Mouse (Mus musculus): ENCODE data around the gene Kl. TPM values are rescaled to one million over a fixed set of nuclear protein-coding genes. Genes with fewer than 3 reads are reported as not detected.

The Kl gene
- polyA plus RNA-seq (2012; rRNA removed) = 0.22 and 0.41 TPM in 2 replicates

DNA sequence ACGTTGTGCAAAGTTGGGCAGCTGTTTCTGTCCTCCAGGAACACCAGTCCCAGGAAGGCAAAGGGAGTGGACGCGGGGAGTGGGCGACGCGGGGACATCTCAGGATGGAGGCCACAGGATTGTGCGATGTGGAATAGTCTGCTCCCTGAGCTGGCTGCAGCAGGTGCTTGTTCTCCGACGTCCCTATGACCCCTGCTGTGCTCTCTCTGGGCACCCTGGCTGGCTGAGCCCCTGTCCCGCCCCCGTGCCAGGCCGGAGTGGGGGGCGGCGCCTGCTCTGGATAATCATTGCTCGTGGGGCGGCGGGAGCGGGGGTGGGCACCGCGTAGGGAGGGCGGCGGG is at the start of gene Kl:
TSS of gene Kl (plus strand) at position 280 of the 341 bp plus-strand sequence.
- Histone ChIP-seq H3K4me3 (replicated peaks; ENCODE audit: extremely low read depth, low read depth, low read length) (peak within 1 kb of the TSS; percentile 47), H3K4me1 (ENCODE audit: control insufficient read depth, insufficient read depth, low read length) (no peaks in the 10 kb centered on the region)
- TF ChIP-seq POLR2A (IDR thresholded peaks at IDR 0.05; ENCODE audit: borderline replicate concordance, extremely low read depth, low read depth, low read length) (no peak), CTCF (IDR thresholded peaks at IDR 0.05; ENCODE audit: insufficient read depth, low read length) (no peak)
- 5% methylated on average over 19 of the region's 22 CpGs for WGBS
- DNase-seq = no peak

DNA sequence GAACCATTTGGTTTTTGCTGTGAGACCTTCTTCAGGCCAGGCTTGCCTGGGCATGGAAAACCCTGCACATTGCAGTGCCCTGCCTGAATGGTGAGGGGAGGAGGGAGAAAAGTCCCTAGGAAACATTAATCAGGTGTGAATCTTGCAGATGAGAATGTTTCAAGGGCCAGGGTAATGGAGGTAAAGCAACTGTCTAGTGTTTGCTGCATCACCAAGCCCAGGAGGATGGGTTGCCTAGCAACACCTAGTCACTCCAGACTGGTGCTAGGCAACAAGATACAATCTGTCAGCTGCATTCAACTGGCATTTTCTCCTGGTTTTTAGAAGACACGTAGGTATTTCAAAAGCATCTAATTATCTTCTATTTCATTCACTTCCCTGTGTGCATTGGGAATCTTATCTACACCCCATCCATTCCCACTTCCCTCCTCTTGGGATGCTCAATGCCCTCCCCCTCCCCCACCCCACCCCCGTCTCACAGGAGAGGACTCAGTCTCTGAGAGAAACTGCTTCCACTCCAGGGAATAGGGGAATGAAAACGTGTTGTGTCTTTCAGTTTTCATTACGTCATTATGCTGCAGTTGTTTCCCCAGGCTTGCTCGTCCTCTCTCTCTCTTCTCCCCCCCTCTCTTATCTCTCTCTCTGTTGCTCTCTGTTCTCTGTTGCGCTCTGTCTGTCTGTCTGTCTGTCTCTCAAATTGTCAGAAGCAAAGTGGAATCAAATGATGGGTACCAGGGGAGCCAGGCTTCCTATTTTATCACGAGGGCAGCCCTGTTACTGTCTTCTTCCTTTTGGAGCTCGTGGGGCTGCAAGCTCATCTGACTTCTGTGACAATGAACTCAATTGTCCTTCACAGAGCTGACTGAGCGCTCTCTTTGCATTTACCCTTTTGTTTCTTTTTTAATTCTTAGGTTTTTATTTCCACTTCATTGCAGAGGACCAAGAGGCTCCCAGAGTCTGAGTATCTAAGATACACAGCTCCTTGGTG is 46.1 kb upstream of the Kl start:
- TF ChIP-seq CTCF (IDR thresholded peaks at IDR 0.05; ENCODE audit: insufficient read depth, low read length) = no peak
- TF ChIP-seq POLR2A (IDR thresholded peaks at IDR 0.05; ENCODE audit: borderline replicate concordance, extremely low read depth, low read depth, low read length) = no peak
- H3K4me1 ChIP-seq (ENCODE audit: control insufficient read depth, insufficient read depth, low read length) = no peaks in the 10 kb centered on the region
- WGBS = 38% methylated on average over 9 of the region's 9 CpGs
- H3K4me3 ChIP-seq (replicated peaks; ENCODE audit: extremely low read depth, low read depth, low read length) = no peak overlapping the region
- DNase-seq = no peak

DNA sequence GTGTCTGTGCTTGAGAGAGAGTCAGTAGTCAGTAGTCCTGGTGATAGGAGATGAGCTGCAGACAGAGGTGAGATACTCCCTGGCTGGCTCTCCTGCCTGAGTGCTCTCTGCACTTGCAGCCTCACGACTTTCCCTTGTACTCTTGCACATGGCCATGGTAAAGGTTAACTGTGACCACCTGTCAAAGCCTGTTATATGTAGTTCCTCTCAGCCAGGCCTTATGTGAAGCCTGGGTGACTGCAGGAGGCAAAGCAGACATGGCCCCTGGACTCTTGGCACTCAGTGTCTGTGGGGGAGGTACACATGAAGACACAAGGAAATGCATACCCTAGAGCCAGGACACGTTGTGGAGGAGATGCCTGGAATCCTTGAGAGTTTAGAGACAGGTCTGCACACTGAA is 40.3 kb upstream of the Kl start:
- no peak for DNase-seq
- H3K4me3 ChIP-seq (replicated peaks; ENCODE audit: extremely low read depth, low read depth, low read length) = no peak overlapping the region
- H3K4me1 ChIP-seq (ENCODE audit: control insufficient read depth, insufficient read depth, low read length) = 0 out of 2 replicates have a peak, but pooled peaks cover 2% of the 10 kb centered on the region
- WGBS = 28% methylated on average over 2 of the region's 2 CpGs
- TF ChIP-seq CTCF (IDR thresholded peaks at IDR 0.05; ENCODE audit: insufficient read depth, low read length) (no peak), POLR2A (IDR thresholded peaks at IDR 0.05; ENCODE audit: borderline replicate concordance, extremely low read depth, low read depth, low read length) (no peak)

DNA sequence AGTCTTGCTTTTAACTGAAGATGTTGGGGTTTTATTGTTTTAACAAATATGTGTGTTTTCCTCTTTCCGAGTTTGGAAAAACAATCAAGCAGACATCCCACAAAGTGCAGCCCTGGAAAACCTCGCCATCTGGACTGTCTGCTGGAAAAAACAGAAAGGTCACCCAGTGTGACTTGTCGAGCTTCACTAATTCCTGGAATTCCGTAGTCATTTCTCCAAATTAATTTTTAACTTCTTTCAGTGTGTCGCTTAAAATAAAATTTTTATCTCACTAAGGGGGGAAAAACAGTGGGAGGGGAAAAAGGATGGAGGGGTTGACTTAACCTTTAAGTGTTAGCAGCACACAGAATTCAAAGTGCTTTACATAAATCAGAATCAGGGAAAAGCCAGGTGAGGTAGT is 39.8 kb upstream of the Kl start:
- no peak for DNase-seq
- Histone ChIP-seq H3K4me1 (ENCODE audit: control insufficient read depth, insufficient read depth, low read length) (0 out of 2 replicates have a peak, but pooled peaks cover 2% of the 10 kb centered on the region), H3K4me3 (replicated peaks; ENCODE audit: extremely low read depth, low read depth, low read length) (no peak overlapping the region)
- WGBS = 40% methylated on average over 5 of the region's 5 CpGs
- TF ChIP-seq CTCF (IDR thresholded peaks at IDR 0.05; ENCODE audit: insufficient read depth, low read length) (no peak), POLR2A (IDR thresholded peaks at IDR 0.05; ENCODE audit: borderline replicate concordance, extremely low read depth, low read depth, low read length) (no peak)

DNA sequence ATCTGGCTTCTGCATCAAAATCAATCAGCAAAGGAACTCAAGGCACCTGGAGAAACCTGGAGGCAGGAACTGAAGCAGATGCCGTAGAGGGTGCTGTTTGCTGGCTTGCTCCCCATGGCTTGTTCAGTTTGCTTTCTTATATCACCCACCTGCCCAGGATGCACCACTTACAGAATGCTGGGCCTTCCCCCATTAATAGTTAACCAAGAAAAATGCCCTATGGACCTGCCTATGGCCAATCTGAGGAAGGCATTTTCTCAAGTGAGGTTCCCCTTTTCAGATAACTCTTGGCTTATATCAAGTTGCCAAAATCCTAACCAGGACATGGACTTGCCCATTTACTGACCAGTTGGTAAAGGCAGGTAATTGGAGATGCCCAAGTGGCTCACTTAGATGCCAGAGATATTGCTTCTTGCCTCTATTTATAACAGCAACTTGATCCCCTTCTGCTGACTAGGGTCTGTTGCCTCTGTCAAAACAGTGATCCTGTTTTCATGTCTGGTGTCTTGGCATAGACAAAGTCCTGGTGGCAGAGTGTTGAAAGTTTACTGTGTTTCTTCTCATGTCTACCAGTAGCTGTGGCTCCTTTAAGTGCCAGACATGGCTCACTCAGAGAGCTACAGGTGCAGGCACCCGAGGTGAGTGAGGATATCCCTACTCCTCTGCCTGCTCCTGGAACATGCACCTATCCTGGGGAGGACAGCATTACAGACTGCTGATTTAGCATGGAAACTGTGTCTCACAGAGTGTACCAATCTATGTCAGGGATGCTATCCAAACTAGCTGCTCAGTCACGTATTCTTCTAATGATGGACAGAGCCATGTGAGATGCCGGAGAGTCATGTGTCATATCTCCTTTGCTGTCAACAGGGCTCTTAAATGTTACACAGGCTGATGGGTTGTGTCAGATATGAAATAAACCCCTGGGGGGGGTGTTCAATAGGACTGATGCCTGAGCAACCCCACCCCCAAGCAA is 37.0 kb upstream of the Kl start:
- DNase-seq = no peak

DNA sequence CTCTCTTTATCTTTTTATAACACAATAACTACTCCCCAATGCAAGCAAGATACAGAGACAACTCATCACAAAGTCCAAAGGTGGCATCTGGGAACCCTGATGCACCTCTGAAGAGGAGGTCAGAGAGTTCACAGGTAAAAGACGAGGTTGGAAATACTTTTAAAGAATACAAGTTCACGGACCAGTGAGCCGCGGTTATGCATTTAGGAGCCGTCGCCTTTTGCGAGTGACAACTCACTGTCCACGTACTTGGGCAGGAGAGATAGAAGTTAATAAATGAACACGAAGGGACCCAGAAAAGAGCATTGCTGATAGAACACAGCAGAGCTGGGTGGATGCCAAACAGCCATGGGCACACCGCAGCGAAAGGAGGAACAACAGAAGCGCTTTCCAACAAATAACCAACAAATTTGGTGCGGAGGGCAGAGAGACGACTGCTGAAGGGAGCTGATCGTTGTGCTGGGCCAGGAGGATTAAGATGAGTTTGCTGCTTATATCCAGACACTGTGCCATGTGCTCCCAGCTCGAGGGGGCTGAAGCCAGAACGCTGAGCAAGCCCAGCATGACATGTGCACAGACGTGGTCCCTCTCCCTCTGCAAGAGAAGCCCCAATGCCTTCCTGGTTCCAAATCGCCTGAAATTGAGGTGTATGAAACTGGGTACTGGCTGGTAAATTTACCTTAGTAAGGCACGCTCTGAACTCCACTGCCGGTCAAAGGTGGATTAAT is 35.1 kb upstream of the Kl start:
- H3K4me3 ChIP-seq (replicated peaks; ENCODE audit: extremely low read depth, low read depth, low read length) = no peak overlapping the region

More for the DNA sequence above, 37.0 kb upstream of the Kl start:
- Histone ChIP-seq H3K4me3 (replicated peaks; ENCODE audit: extremely low read depth, low read depth, low read length) (no peak overlapping the region), H3K4me1 (ENCODE audit: control insufficient read depth, insufficient read depth, low read length) (0 out of 2 replicates have a peak, but pooled peaks cover 2% of the 10 kb centered on the region)
- WGBS = 85% methylated on average over 4 of the region's 4 CpGs
- no peak for TF ChIP-seq POLR2A (IDR thresholded peaks at IDR 0.05; ENCODE audit: borderline replicate concordance, extremely low read depth, low read depth, low read length)
- TF ChIP-seq CTCF (IDR thresholded peaks at IDR 0.05; ENCODE audit: insufficient read depth, low read length) = no peak

DNA sequence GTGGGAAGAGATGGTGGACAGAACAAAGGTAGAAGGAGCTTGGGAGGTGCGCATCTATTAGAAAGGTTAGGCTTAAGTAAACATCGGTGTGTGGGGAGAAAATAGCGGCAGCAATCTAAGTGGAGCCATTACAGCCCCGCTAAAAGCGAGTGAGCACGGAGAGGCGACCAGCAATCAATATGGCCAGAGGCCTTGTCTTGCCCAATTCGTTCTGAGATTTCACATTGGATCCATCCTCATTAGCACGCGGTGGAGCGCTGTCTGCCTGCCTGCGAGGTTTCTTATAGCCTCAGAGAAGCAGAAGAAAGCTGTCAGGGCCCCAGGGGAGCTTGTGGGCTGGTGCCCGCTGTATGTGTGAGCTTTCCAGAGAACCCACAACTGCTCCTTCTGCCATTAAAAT is 33.8 kb upstream of the Kl start:
- TF ChIP-seq POLR2A (IDR thresholded peaks at IDR 0.05; ENCODE audit: borderline replicate concordance, extremely low read depth, low read depth, low read length) (no peak), CTCF (IDR thresholded peaks at IDR 0.05; ENCODE audit: insufficient read depth, low read length) (no peak)
- no peak for DNase-seq
- Histone ChIP-seq H3K4me3 (replicated peaks; ENCODE audit: extremely low read depth, low read depth, low read length) (no peak overlapping the region), H3K4me1 (ENCODE audit: control insufficient read depth, insufficient read depth, low read length) (no peaks in the 10 kb centered on the region)
- 91% methylated on average over 13 of the region's 13 CpGs for WGBS

More for the DNA sequence above, 35.1 kb upstream of the Kl start:
- no peak for DNase-seq
- no peak for TF ChIP-seq CTCF (IDR thresholded peaks at IDR 0.05; ENCODE audit: insufficient read depth, low read length)
- TF ChIP-seq POLR2A (IDR thresholded peaks at IDR 0.05; ENCODE audit: borderline replicate concordance, extremely low read depth, low read depth, low read length) = no peak
- no peaks in the 10 kb centered on the region for H3K4me1 ChIP-seq (ENCODE audit: control insufficient read depth, insufficient read depth, low read length)
- 77% methylated on average over 21 of the region's 21 CpGs for WGBS

DNA sequence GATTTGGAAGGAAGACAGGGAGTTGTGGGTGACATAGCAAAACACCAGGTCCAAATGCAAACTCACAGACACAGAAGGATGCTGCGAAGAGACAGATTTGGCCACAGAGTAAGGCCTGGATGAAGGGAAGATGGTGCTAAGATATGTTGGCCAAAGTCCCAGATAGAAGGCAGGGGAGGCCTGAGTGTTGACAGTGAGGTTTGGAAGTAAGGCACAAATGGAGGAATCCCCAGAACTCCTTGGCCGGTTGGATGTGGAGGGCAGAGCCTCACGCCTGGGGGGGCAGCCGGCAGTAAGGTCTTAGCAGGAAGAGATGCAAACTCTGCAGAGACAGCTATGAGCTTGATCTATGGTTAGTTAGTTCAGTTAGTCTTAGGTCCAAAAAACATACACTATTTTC is 33.1 kb upstream of the Kl start:
- no peak for DNase-seq
- no peak for TF ChIP-seq POLR2A (IDR thresholded peaks at IDR 0.05; ENCODE audit: borderline replicate concordance, extremely low read depth, low read depth, low read length)
- Histone ChIP-seq H3K4me3 (replicated peaks; ENCODE audit: extremely low read depth, low read depth, low read length) (no peak overlapping the region), H3K4me1 (ENCODE audit: control insufficient read depth, insufficient read depth, low read length) (no peaks in the 10 kb centered on the region)
- WGBS = 76% methylated on average over 4 of the region's 4 CpGs

DNA sequence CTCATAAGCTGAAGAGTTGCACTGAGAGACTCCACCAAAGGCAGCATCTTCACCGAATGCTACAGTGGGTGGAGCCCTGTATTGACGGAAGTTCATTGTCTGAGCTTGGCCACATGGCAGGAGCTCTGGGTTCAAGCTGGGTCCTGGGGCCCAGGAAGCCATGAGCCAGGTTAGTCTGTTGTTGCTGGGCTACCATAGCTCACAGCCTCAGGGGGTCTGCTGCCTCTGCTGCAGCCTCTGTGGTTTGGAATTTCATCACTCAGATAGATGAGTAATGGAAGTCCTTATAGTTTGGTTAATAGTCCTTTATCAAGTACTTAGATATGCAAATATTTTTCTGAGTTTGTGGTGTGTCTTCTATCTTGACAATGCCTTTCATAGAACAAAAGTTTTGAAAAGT is 32.4 kb upstream of the Kl start:
- no peak overlapping the region for H3K4me3 ChIP-seq (replicated peaks; ENCODE audit: extremely low read depth, low read depth, low read length)
- no peak for DNase-seq
- 70% methylated on average over 2 of the region's 2 CpGs for WGBS
- H3K4me1 ChIP-seq (ENCODE audit: control insufficient read depth, insufficient read depth, low read length) = no peaks in the 10 kb centered on the region
- TF ChIP-seq CTCF (IDR thresholded peaks at IDR 0.05; ENCODE audit: insufficient read depth, low read length) (no peak), POLR2A (IDR thresholded peaks at IDR 0.05; ENCODE audit: borderline replicate concordance, extremely low read depth, low read depth, low read length) (no peak)
